Mouse (Mus musculus): Measurements from ENCODE around the gene Aspscr1. TPM values are rescaled to one million over a fixed set of nuclear protein-coding genes. Genes with fewer than 3 reads are reported as not detected.

The Aspscr1 gene
- polyA plus RNA-seq, 1 experiment from 2014 or later: 129 TPM

- H3K4me2 ChIP-seq (ENCODE audit: low read length): no peak overlapping the region
- no peak overlapping the region for H3K4me3 ChIP-seq (ENCODE audit: low read depth, low read length)
- no peak overlapping the region for H3K27ac ChIP-seq (ENCODE audit: low read depth, low read length)
- H3K36me3 ChIP-seq (ENCODE audit: control insufficient read depth, insufficient read depth, low read length): no peaks in the 10 kb centered on the region
- ATAC-seq (no peak), DNase-seq (ENCODE audit: low spot score) (no peak)
- no peak overlapping the region for H3K9ac ChIP-seq (ENCODE audit: low read length)
- H3K9me3 ChIP-seq (replicated peaks; ENCODE audit: control insufficient read depth, low read length): no peaks in the 10 kb centered on the region
- H3K27me3 ChIP-seq (replicated peaks; ENCODE audit: control insufficient read depth, insufficient read depth, low read length): no peaks in the 10 kb centered on the region
- WGBS: 78% methylated on average over 4 of the region's 4 CpGs
- H3K4me1 ChIP-seq (ENCODE audit: control insufficient read depth, insufficient read depth, low read length): no peaks in the 10 kb centered on the region
Measured at GRCm38 (mm10) chr11:120751606-120752005, 78.8 kb downstream of the Aspscr1 start.

Small RNA genes within 50 kb of the gene (microRNA-seq; reads per million reads assigned to microRNA genes)
- 1.2 reads per million for gene Mir6936

Other genes with a start within 250 kb of the Aspscr1 start
- gene Nploc4, start 235.3 kb upstream of the Aspscr1 start, polyA plus RNA-seq (2014; fragmentation: Nextera tagmentation; extraction: Ambion mirVana): 29.9 and 30.8 TPM in 2 replicates
- not detected in 2 replicates for gene Tspan10, start 230.3 kb upstream of the Aspscr1 start, polyA plus RNA-seq (2014; fragmentation: Nextera tagmentation; extraction: Ambion mirVana)
- gene Pde6g, start 219.5 kb upstream of the Aspscr1 start, polyA plus RNA-seq (2014; fragmentation: Nextera tagmentation; extraction: Ambion mirVana): not detected in 2 replicates
- 11.6 and 15.3 TPM in 2 replicates for gene Oxld1, start 214.9 kb upstream of the Aspscr1 start, polyA plus RNA-seq (2014; fragmentation: Nextera tagmentation; extraction: Ambion mirVana)
- 18.6 and 18.8 TPM in 2 replicates for gene Ccdc137, start 214.9 kb upstream of the Aspscr1 start, polyA plus RNA-seq (2014; fragmentation: Nextera tagmentation; extraction: Ambion mirVana)
- 37.4 and 43.9 TPM in 2 replicates for gene Arl16, start 205.4 kb upstream of the Aspscr1 start, polyA plus RNA-seq (2014; fragmentation: Nextera tagmentation; extraction: Ambion mirVana)
- 143 and 155 TPM in 2 replicates for gene Mrpl12, start 188.4 kb upstream of the Aspscr1 start, polyA plus RNA-seq (2014; fragmentation: Nextera tagmentation; extraction: Ambion mirVana)
- 29.7 and 31.6 TPM in 2 replicates for gene Slc25a10, start 181.1 kb upstream of the Aspscr1 start, polyA plus RNA-seq (2014; fragmentation: Nextera tagmentation; extraction: Ambion mirVana)
- 0.14 TPM in 1 of 2 replicates, not detected in the other for gene Gcgr, start 142.3 kb upstream of the Aspscr1 start, polyA plus RNA-seq (2014; fragmentation: Nextera tagmentation; extraction: Ambion mirVana)
- 291 and 313 TPM in 2 replicates for gene Mcrip1, start 123.2 kb upstream of the Aspscr1 start, polyA plus RNA-seq (2014; fragmentation: Nextera tagmentation; extraction: Ambion mirVana)
- gene Ppp1r27, start 121.8 kb upstream of the Aspscr1 start, polyA plus RNA-seq (2014; fragmentation: Nextera tagmentation; extraction: Ambion mirVana): not detected in 2 replicates
- gene P4hb, start 99.7 kb upstream of the Aspscr1 start, polyA plus RNA-seq (2014; fragmentation: Nextera tagmentation; extraction: Ambion mirVana): 325 and 332 TPM in 2 replicates
- 449 and 481 TPM in 2 replicates for gene Arhgdia, start 91.3 kb upstream of the Aspscr1 start, polyA plus RNA-seq (2014; fragmentation: Nextera tagmentation; extraction: Ambion mirVana)
- gene Alyref, start 74.6 kb upstream of the Aspscr1 start, polyA plus RNA-seq (2014; fragmentation: Nextera tagmentation; extraction: Ambion mirVana): 318 and 352 TPM in 2 replicates
- 237 and 281 TPM in 2 replicates for gene Anapc11, start 74.6 kb upstream of the Aspscr1 start, polyA plus RNA-seq (2014; fragmentation: Nextera tagmentation; extraction: Ambion mirVana)
- gene Npb, start 64.5 kb upstream of the Aspscr1 start, polyA plus RNA-seq (2014; fragmentation: Nextera tagmentation; extraction: Ambion mirVana): 0.46 and 0.98 TPM in 2 replicates
- gene Pcyt2, start 55.0 kb upstream of the Aspscr1 start, polyA plus RNA-seq (2014; fragmentation: Nextera tagmentation; extraction: Ambion mirVana): 113 and 134 TPM in 2 replicates
- 30.4 and 40.8 TPM in 2 replicates for gene Sirt7, start 47.7 kb upstream of the Aspscr1 start, polyA plus RNA-seq (2014; fragmentation: Nextera tagmentation; extraction: Ambion mirVana)
- 20.0 and 23.6 TPM in 2 replicates for gene Mafg, start 39.4 kb upstream of the Aspscr1 start, polyA plus RNA-seq (2014; fragmentation: Nextera tagmentation; extraction: Ambion mirVana)
- 33.6 and 33.9 TPM in 2 replicates for gene Pycr1, start 29.2 kb upstream of the Aspscr1 start, polyA plus RNA-seq (2014; fragmentation: Nextera tagmentation; extraction: Ambion mirVana)
- gene Myadml2, start 24.8 kb upstream of the Aspscr1 start, polyA plus RNA-seq (2014; fragmentation: Nextera tagmentation; extraction: Ambion mirVana): 0.38 and 0.48 TPM in 2 replicates
- gene Notum, start 11.8 kb upstream of the Aspscr1 start, polyA plus RNA-seq (2014; fragmentation: Nextera tagmentation; extraction: Ambion mirVana): 0.36 and 0.61 TPM in 2 replicates
- gene Cenpx, start 40.8 kb downstream of the Aspscr1 start, polyA plus RNA-seq (2014; fragmentation: Nextera tagmentation; extraction: Ambion mirVana): 108 and 140 TPM in 2 replicates
- 39.0 and 59.5 TPM in 2 replicates for gene Lrrc45, start 41.0 kb downstream of the Aspscr1 start, polyA plus RNA-seq (2014; fragmentation: Nextera tagmentation; extraction: Ambion mirVana)
- 110 and 119 TPM in 2 replicates for gene Rac3, start 48.5 kb downstream of the Aspscr1 start, polyA plus RNA-seq (2014; fragmentation: Nextera tagmentation; extraction: Ambion mirVana)
- 11.2 and 13.7 TPM in 2 replicates for gene Dcxr, start 54.3 kb downstream of the Aspscr1 start, polyA plus RNA-seq (2014; fragmentation: Nextera tagmentation; extraction: Ambion mirVana)
- 0.98 and 1.1 TPM in 2 replicates for gene Cbr2, start 59.1 kb downstream of the Aspscr1 start, polyA plus RNA-seq (2014; fragmentation: Nextera tagmentation; extraction: Ambion mirVana)
- gene Hmga1b, start 89.8 kb downstream of the Aspscr1 start, polyA plus RNA-seq (2014; fragmentation: Nextera tagmentation; extraction: Ambion mirVana): 3.8 and 3.9 TPM in 2 replicates
- gene Rfng, start 111.2 kb downstream of the Aspscr1 start, polyA plus RNA-seq (2014; fragmentation: Nextera tagmentation; extraction: Ambion mirVana): 39.4 and 64.8 TPM in 2 replicates
- 348 and 350 TPM in 2 replicates for gene Gps1, start 111.3 kb downstream of the Aspscr1 start, polyA plus RNA-seq (2014; fragmentation: Nextera tagmentation; extraction: Ambion mirVana)
- gene Dus1l, start 123.4 kb downstream of the Aspscr1 start, polyA plus RNA-seq (2014; fragmentation: Nextera tagmentation; extraction: Ambion mirVana): 53.5 and 58.6 TPM in 2 replicates
- gene Fasn, start 151.6 kb downstream of the Aspscr1 start, polyA plus RNA-seq (2014; fragmentation: Nextera tagmentation; extraction: Ambion mirVana): 84.2 and 102 TPM in 2 replicates